Mouse (Mus musculus) hindbrain, embryonic 13.5 days (tissue): ENCODE data around the gene Xylt1. TPM values are rescaled to one million over a fixed set of nuclear protein-coding genes. Genes with fewer than 3 reads are reported as not detected.

Experiments used
- ATAC-seq: fragments of 200-750 bp; cut with Nextera tagmentation; 2 replicates; pipeline ENCODE4 v1.8.0; 2017; ENCODE audit warnings: moderate TSS enrichment; ENCODE audit not compliant: low FRiP score
- H3K27ac ChIP-seq: fragments of 300-500 bp; sonication (generic); 2 replicates; pipeline ENCODE4 v1.5.1; 2015; ENCODE audit warnings: inconsistent platforms, mild to moderate bottlenecking, moderate library complexity
- H3K27me3 ChIP-seq: fragments of 300-500 bp; sonication (generic); 2 replicates; pipeline ENCODE4 v1.6.1; 2015; ENCODE audit warnings: mild to moderate bottlenecking, inconsistent platforms
- H3K36me3 ChIP-seq: fragments of 300-500 bp; sonication (generic); 2 replicates; pipeline ENCODE4 v1.6.1; 2015; ENCODE audit warnings: mild to moderate bottlenecking, inconsistent platforms
- H3K4me1 ChIP-seq: fragments of 300-500 bp; sonication (generic); replicated peaks from 2 replicates; pipeline ENCODE4 v1.6.1; 2015; ENCODE audit warnings: inconsistent platforms
- H3K4me2 ChIP-seq: fragments of 300-500 bp; sonication (generic); 2 replicates; pipeline ENCODE4 v1.6.1; 2015; ENCODE audit warnings: inconsistent platforms, mild to moderate bottlenecking, moderate library complexity
- H3K4me3 ChIP-seq: fragments of 300-500 bp; sonication (generic); 2 replicates; pipeline ENCODE4 v1.5.1; 2015; ENCODE audit warnings: mild to moderate bottlenecking, inconsistent platforms
- H3K9ac ChIP-seq: fragments of 300-500 bp; sonication (generic); 2 replicates; pipeline ENCODE4 v1.6.1; 2015; ENCODE audit warnings: mild to moderate bottlenecking, inconsistent platforms
- H3K9me3 ChIP-seq: fragments of 300-500 bp; sonication (generic); 2 replicates; pipeline ENCODE4 v1.6.1; 2016; ENCODE audit warnings: inconsistent platforms
- WGBS: fragments of 180-500 bp; shearing (Covaris S2); methylation state at CpG from one replicate; pipeline ENCODE4 v1.1.7; 2015; 5-methylcytosine and 5-hydroxymethylcytosine counted together
- polyA plus RNA-seq: library from polyadenylated mRNA; unstranded; fragments of >200 nt; fragmentation: Nextera tagmentation; extraction: Ambion mirVana; gene quantifications from 2 replicates; pipeline ENCODE4 v1.2.1, GENCODE M21; 2015

Xylt1 gene
- polyA plus RNA-seq, 1 experiment from 2014 or later = 2.3 TPM

DNA sequence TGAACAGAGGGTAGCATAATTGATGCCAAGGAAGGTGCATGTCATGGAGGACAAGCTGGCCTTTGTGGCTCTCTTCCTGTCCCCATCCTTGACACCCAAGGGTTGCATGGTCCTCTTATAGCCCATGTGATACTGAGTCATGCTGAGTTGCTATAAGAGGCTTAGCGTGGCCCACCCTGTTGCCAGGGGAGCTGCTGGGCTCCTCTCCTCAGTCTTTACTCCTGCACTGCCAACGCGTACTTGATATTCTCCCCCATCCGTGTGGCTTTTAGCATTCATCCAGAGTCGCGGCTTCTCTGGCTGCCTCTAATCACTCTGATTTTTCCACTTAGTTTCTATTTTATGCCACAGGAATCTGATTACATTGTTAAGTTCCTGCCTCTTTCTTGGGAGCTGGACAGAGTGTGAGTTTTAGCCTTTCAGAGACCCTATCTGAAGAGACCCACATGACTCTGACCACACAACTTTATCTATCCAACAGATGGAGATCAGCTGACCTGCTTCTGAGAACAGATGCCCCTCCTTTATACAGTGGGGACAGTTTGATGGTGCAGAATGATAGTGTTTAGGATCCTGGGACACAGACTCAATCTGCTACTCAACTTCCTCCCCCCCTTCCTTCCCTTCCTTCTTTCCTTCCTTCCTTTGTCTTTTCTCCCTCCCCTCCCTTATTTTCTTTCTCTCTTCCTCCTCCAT is 206.6 kb downstream of the Xylt1 start:
- H3K4me2 ChIP-seq = no peak overlapping the region
- no peaks in the 10 kb centered on the region for H3K9me3 ChIP-seq
- H3K27ac ChIP-seq = peak overlapping the region; percentile 19; the same call in 1 of the 2 replicates
- H3K36me3 ChIP-seq = no peaks in the 10 kb centered on the region
- H3K9ac ChIP-seq = no peak overlapping the region
- no peak overlapping the region for H3K4me3 ChIP-seq
- peaks cover 11% of the 10 kb centered on the region; the same call in 1 of the 2 replicates for H3K4me1 ChIP-seq
- 68% methylated on average over 6 of the region's 6 CpGs for WGBS
- no peaks in the 10 kb centered on the region for H3K27me3 ChIP-seq
- ATAC-seq = peak; percentile 46; the same call in 1 of the 2 replicates

DNA sequence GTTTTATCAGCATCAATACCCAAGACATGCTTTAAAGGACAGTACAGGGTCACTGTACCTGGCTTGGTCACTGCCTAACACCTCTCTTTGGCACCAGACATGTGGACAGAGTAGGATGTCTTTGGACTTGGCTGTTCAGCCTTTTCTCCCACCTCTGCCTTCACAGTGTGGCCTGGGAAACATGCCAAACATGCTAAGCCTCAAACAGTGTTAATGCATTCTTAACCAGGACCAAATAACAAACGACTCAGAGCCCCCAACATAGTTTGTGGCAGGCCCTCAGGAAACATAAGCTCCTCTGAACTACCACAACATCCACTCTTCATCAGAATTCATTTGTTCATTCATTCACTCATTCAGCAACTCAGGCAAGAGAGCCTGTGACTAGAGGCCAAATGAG is 207.6 kb downstream of the Xylt1 start:
- Histone ChIP-seq H3K9me3 (no peaks in the 10 kb centered on the region), H3K27ac (no peak overlapping the region), H3K36me3 (peaks cover 3% of the 10 kb centered on the region; the same call in 1 of the 2 replicates), H3K4me2 (no peak overlapping the region), H3K27me3 (no peaks in the 10 kb centered on the region), H3K4me3 (no peak overlapping the region), H3K4me1 (peaks cover 11% of the 10 kb centered on the region; the same call in 1 of the 2 replicates), H3K9ac (no peak overlapping the region)
- WGBS = 52% methylated on average over 1 of the region's 1 CpGs
- no peak for ATAC-seq

DNA sequence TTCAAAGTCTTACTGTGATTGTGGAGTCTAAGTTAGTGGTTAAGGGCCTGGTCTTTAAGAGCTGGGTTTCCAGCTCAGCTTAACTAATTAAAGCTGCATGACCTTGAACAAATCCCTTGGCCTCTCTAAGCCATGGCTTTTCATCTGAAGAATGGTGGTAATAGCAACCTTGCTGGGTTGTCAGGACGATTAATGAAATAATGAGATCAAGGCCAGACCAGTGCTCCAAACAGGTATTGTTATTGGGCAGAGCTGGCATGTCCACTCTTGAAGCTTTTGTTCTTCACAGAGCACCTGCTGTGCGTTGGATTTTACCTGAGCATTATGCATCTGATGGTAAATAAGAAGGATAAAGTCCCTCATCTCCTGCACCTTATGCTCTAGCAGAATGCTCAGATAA is 208.6 kb downstream of the Xylt1 start:
- peaks cover 8% of the 10 kb centered on the region for H3K36me3 ChIP-seq
- H3K9me3 ChIP-seq = no peaks in the 10 kb centered on the region
- no peaks in the 10 kb centered on the region for H3K27me3 ChIP-seq
- H3K4me1 ChIP-seq = peaks cover 9% of the 10 kb centered on the region; the same call in 1 of the 2 replicates
- WGBS = 78% methylated on average over 2 of the region's 2 CpGs
- no peak overlapping the region for H3K9ac ChIP-seq
- H3K4me2 ChIP-seq = no peak overlapping the region
- no peak for ATAC-seq
- no peak overlapping the region for H3K4me3 ChIP-seq
- no peak overlapping the region for H3K27ac ChIP-seq

DNA sequence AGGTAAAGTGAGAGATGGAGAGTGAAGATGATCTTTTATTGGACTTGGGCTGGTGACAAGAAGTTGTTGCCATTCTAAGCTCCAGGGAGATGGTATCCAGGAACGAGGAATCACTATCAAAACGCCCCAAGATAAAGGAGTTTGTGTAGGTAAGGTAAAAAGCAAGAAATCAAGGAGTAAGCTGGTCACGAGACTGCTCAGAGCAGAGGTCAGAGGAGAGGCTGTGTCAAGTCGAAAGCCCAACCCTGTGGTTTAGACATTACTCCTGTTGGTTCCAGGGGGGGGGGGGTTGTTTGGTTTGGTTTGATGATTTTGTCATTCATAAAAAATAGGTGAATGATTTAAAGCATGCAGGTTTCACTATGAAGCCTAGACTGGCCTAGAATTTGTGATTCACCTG is 209.0 kb downstream of the Xylt1 start:
- Histone ChIP-seq H3K36me3 (peaks cover 8% of the 10 kb centered on the region), H3K9me3 (no peaks in the 10 kb centered on the region), H3K4me1 (peaks cover 9% of the 10 kb centered on the region; the same call in 1 of the 2 replicates), H3K4me3 (no peak overlapping the region), H3K9ac (no peak overlapping the region), H3K4me2 (no peak overlapping the region), H3K27me3 (no peaks in the 10 kb centered on the region), H3K27ac (no peak overlapping the region)
- no peak for ATAC-seq
- 84% methylated on average over 4 of the region's 4 CpGs for WGBS

DNA sequence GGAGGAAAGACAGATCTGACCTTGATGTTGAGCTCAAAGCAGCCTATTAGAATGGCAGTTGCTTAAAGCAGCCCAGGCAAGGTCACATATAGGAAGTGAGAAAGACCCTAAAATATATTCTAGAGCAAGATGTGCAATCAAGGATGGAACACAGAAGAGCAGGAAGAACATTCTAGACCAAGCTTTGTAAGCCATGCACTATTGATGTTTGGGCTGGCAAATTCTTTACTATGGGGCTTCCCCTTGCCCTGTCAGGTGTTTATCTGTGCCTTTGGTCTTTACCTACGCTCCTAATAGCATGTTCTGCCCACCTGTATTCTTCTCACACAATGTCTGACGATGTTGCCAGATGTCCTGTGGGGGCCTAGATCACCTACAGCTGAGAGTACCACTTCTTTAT is 213.4 kb downstream of the Xylt1 start:
- Histone ChIP-seq H3K27ac (no peak overlapping the region), H3K36me3 (peaks cover 8% of the 10 kb centered on the region), H3K9me3 (no peaks in the 10 kb centered on the region), H3K9ac (no peak overlapping the region), H3K27me3 (no peaks in the 10 kb centered on the region), H3K4me2 (no peak overlapping the region), H3K4me3 (no peak overlapping the region), H3K4me1 (no peaks in the 10 kb centered on the region)
- no peak for ATAC-seq
- 92% methylated on average over 2 of the region's 2 CpGs for WGBS

DNA sequence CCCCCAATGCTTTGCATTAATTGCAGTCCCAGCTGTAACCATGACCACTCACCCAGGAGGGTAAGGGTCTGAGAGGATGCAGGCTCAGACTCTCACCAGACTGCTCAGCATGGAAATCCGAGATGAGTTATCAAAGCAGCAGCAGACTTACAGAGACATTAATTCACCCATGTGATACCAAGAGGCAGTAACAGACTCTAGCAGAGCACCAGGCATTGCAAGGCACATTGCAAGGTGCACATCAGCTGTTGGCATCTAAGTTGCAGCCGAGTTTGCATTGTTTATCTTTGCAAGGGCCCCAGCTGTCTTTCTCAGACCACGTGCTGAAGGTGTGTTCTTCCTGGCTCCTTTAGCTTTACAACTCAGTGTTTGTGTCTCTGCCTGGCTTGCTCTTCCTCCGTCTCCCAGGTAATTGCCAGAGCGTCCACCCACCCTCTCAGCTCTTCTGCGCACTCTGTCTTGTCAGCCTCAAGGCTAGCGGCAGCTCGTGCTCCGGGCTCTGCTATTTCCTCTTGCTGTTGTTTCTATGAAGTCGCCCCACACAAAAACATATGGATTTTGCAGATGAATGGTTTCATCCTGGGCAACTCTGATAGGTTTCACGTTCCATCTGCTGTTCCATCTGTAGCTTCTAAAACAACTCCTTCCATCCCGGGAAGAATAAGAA is 214.4 kb downstream of the Xylt1 start:
- Histone ChIP-seq H3K36me3 (peaks cover 8% of the 10 kb centered on the region), H3K4me2 (no peak overlapping the region), H3K27me3 (no peaks in the 10 kb centered on the region), H3K27ac (no peak overlapping the region), H3K9ac (no peak overlapping the region), H3K9me3 (no peaks in the 10 kb centered on the region), H3K4me1 (no peaks in the 10 kb centered on the region), H3K4me3 (no peak overlapping the region)
- no peak for ATAC-seq
- 79% methylated on average over 12 of the region's 12 CpGs for WGBS

DNA sequence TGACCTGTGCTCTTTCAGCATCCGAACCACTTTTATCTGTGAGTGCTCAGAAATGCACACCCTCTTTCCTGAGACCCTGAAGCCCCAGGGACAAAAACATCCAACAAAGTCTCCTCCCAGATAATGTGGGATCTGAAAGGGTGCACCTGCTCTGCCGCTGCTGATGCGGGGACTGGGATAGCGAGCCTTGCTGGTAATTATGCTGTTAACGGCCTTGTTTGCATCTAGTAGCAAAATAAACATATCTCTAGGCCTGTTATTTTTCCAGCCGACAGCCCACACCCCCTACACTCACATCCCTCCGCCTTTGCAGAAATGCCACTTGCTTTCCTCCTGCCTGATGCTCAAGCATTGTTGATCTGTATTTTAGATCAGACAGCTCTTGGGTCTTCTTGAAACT is 219.7 kb downstream of the Xylt1 start:
- H3K4me2 ChIP-seq = no peak overlapping the region
- H3K36me3 ChIP-seq = no peaks in the 10 kb centered on the region
- no peaks in the 10 kb centered on the region for H3K27me3 ChIP-seq
- no peak for ATAC-seq
- WGBS = 29% methylated on average over 7 of the region's 7 CpGs
- H3K9me3 ChIP-seq = no peaks in the 10 kb centered on the region
- peaks cover 7% of the 10 kb centered on the region for H3K4me1 ChIP-seq
- no peak overlapping the region for H3K4me3 ChIP-seq
- no peak overlapping the region for H3K9ac ChIP-seq
- H3K27ac ChIP-seq = no peak overlapping the region

DNA sequence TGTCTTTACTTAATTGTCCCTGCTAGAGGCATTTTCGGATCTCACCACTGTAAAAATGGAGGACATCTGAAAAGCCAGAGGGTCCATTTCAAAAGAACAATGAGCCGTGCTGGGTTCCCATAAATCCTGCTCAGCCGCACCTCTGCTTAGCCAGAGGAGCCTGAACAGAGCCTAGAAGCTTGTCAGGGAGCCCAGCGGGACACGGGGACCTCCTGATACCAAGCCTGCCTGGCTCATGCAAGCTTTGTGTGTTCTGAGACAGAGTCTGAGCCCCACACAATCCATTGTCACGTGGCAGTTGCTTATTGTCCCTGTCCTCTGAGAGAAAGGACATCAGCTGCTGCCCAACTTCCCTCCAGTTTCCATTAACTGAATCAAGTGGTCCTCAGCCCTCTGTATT is 229.7 kb downstream of the Xylt1 start:
- peaks cover 11% of the 10 kb centered on the region for H3K4me1 ChIP-seq
- H3K4me2 ChIP-seq = no peak overlapping the region
- WGBS = 33% methylated on average over 6 of the region's 6 CpGs
- no peak overlapping the region for H3K4me3 ChIP-seq
- H3K9me3 ChIP-seq = no peaks in the 10 kb centered on the region
- no peak for ATAC-seq
- H3K27ac ChIP-seq = no peak overlapping the region
- no peaks in the 10 kb centered on the region for H3K27me3 ChIP-seq
- no peaks in the 10 kb centered on the region for H3K36me3 ChIP-seq
- H3K9ac ChIP-seq = no peak overlapping the region

DNA sequence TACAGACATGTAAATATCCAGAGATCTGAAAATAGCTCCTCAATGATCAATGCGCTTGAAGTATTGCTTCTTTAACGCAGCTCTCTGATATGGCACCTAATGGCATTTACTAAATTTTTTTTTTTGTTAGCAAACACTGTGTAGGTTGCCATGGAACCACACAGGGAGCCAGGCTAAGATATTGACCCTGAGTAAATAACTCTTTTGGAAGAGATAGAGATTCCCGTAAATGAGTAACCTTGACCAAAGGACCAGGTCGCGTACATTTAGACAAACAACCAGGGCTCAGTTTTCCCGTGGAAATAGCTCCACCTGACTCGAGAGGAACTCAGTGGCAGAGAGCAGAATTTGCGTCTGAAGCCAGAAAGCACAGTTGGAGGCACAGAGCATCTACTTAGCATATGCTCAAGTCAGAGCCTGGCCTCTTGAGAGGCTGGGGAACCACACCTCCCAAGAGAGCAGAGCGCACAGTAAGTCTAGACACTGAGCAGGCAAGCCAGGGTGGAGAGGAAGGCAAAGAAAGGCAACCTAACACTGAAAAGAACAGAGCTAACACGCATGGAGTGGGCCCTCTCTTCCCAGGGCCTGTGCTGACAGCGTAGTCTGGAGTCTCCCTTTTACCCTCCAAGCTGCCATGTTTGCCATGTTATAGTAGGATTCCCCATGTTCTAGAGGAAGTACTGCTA is 232.2 kb downstream of the Xylt1 start:
- no peak for ATAC-seq
- H3K9me3 ChIP-seq = no peaks in the 10 kb centered on the region
- H3K27ac ChIP-seq = no peak overlapping the region
- 0 out of 2 replicates have a peak, but pooled peaks cover 3% of the 10 kb centered on the region for H3K27me3 ChIP-seq
- H3K9ac ChIP-seq = no peak overlapping the region
- H3K4me2 ChIP-seq = no peak overlapping the region
- H3K4me3 ChIP-seq = no peak overlapping the region
- no peaks in the 10 kb centered on the region for H3K36me3 ChIP-seq
- WGBS = 71% methylated on average over 11 of the region's 11 CpGs
- H3K4me1 ChIP-seq = peaks cover 15% of the 10 kb centered on the region

DNA sequence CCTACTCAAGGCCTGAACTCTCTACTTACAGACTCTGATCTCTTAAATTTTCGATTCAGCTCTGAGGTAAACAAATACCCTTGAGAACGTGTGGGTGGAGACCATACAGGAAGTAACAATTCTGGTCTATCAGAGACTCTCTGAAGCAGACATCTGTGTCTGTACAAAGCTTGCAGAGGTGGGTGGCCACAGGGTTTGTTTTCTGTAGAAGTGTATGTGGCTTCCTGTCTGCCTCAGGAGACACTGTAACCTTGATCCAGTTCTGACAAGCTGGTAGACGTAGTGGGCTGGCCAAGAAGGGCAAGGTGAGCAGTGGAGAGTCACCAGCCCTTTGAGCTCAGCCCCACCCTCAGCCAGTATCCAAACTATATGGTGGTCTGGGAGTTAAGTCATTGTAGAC is 233.0 kb downstream of the Xylt1 start:
- 66% methylated on average over 3 of the region's 3 CpGs for WGBS

DNA sequence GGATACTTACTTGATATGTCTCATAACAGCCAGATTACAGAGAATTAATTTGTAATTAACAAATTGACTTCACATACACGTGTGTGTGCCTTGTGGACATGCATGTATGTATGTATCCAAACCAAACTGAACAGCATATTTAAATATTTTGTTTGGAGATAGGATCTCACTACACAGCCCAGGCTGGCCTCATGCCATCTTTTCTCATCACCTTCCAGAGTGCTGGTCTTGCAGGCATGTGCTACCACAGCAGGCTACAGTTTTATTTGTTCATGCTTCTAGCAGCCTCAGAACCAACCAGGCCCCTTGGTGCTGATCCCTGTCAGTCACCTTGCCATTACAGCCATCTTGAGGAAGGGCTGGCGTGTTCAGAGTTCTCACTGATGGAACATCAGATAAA is 233.6 kb downstream of the Xylt1 start:
- H3K4me3 ChIP-seq = no peak overlapping the region
- no peak overlapping the region for H3K9ac ChIP-seq
- H3K27me3 ChIP-seq = 0 out of 2 replicates have a peak, but pooled peaks cover 3% of the 10 kb centered on the region
- H3K9me3 ChIP-seq = no peaks in the 10 kb centered on the region
- H3K36me3 ChIP-seq = no peaks in the 10 kb centered on the region
- H3K4me1 ChIP-seq = peaks cover 29% of the 10 kb centered on the region
- no peak overlapping the region for H3K4me2 ChIP-seq
- H3K27ac ChIP-seq = no peak overlapping the region
- ATAC-seq = no peak
- 85% methylated on average over 2 of the region's 2 CpGs for WGBS

More for the DNA sequence above, 233.0 kb downstream of the Xylt1 start:
- peaks cover 23% of the 10 kb centered on the region for H3K4me1 ChIP-seq
- ATAC-seq = no peak
- H3K27ac ChIP-seq = no peak overlapping the region
- H3K4me3 ChIP-seq = no peak overlapping the region
- 0 out of 2 replicates have a peak, but pooled peaks cover 3% of the 10 kb centered on the region for H3K27me3 ChIP-seq
- no peaks in the 10 kb centered on the region for H3K36me3 ChIP-seq
- no peaks in the 10 kb centered on the region for H3K9me3 ChIP-seq
- H3K9ac ChIP-seq = no peak overlapping the region
- no peak overlapping the region for H3K4me2 ChIP-seq

DNA sequence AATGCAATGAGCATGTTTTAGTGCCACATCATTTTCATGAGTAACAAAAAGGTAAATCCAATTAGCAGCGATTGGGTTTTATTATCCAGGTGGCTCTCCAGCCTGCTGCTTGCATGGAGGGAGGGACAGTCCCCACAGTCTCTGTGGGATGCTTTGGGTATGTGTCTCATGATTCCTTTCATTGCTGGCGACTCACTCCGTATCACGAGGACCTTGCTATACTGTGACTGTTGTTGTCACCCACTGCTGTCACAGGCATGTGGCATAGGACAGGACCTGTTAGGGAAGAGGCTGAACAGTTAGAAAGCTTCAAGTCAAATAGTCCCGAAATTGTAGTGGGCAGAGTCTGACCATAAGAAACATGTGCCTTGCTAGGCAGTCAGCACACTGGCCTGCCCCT is 234.1 kb downstream of the Xylt1 start:
- 78% methylated on average over 5 of the region's 5 CpGs for WGBS

More for the DNA sequence above, 234.1 kb downstream of the Xylt1 start:
- Histone ChIP-seq H3K4me1 (peaks cover 34% of the 10 kb centered on the region), H3K9me3 (no peaks in the 10 kb centered on the region), H3K4me3 (no peak overlapping the region), H3K27me3 (0 out of 2 replicates have a peak, but pooled peaks cover 3% of the 10 kb centered on the region), H3K9ac (no peak overlapping the region), H3K4me2 (no peak overlapping the region), H3K27ac (no peak overlapping the region), H3K36me3 (no peaks in the 10 kb centered on the region)
- ATAC-seq = no peak
